Comparison of ENCODE assay signal across 15 mouse cellular contexts in the genomic region with DNA sequence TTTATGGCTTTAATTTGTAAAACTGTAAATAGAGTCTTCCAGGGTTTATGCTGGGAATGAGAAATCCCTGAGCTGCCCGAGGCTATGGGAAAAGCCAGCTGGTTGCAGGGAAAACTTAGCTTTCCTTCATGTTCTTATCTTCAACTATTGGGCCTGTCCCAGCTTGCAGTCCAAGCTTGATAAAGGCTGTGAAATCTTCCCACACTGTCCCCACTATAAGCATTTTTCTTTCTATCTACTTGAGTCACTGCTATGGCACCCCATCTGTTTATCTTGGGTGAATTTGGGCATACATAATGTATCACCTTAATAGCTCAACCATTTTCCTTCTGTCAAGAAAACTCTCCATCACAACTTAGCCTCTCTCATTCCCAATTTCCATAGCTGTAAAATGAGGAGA. TPM values are rescaled to one million over a fixed set of nuclear protein-coding genes. Genes with fewer than 3 reads are reported as not detected.
"Had no signal": no experiment of that assay in that cellular context is flagged by ENCODE, and none has a peak within 500 bp of the region (broad histone marks: within the 10 kb centered on the region; RNA-seq: fewer than 3 reads in every experiment).

No protein-coding gene starts in this region.

- H3K4me2 ChIP-seq: limb, embryonic 15.5 days; midbrain, embryonic 11.5 days; midbrain, embryonic 15.5 days; neural tube, embryonic 12.5 days had no signal

- H3K27ac ChIP-seq: left cerebral cortex, adult 2 months; limb, embryonic 15.5 days; midbrain, embryonic 15.5 days; neural tube, embryonic 12.5 days; stomach, postnatal 0 days had no signal

- H3K4me1 ChIP-seq: limb, embryonic 15.5 days; midbrain, embryonic 15.5 days; neural tube, embryonic 12.5 days had no signal

- H3K4me3 ChIP-seq: left cerebral cortex, adult 2 months; limb, embryonic 15.5 days; midbrain, embryonic 15.5 days; neural tube, embryonic 12.5 days had no signal

- H3K9ac ChIP-seq: limb, embryonic 15.5 days; midbrain, embryonic 15.5 days; neural tube, embryonic 12.5 days had no signal

- H3K36me3 ChIP-seq: limb, embryonic 15.5 days; midbrain, embryonic 15.5 days; neural tube, embryonic 12.5 days had no signal

- ATAC-seq: midbrain, embryonic 15.5 days had no signal

- H3K27me3 ChIP-seq: limb, embryonic 15.5 days; midbrain, embryonic 15.5 days; neural tube, embryonic 12.5 days had no signal

- DNase-seq: kidney, adult 8-10 months; kidney, postnatal 25 days; lung, adult 18-20 months; lung, postnatal 36 days had no signal

- H3K9me3 ChIP-seq: limb, embryonic 15.5 days; midbrain, embryonic 15.5 days; neural tube, embryonic 12.5 days had no signal

RNA-seq across cellular contexts. Expression of gene Clca3a2, which starts 1.3 kb away (rescaled TPM):
- total RNA-seq: layer of hippocampus, postnatal 25 days; megakaryocyte, adult 5-6 weeks; monocyte, adult 5-6 weeks had no signal
- polyA plus RNA-seq: limb, embryonic 11.5 days; midbrain, embryonic 11.5 days; midbrain, embryonic 15.5 days; neural tube, embryonic 12.5 days had no signal

RNA-seq across cellular contexts. Expression of gene Clca3b, which starts 28.5 kb away (rescaled TPM):
- total RNA-seq: layer of hippocampus, postnatal 25 days; left cerebral cortex, adult 2 months; left cerebral cortex, postnatal 14 days; megakaryocyte, adult 5-6 weeks; monocyte, adult 5-6 weeks had no signal
- polyA plus RNA-seq: limb, embryonic 15.5 days; midbrain, embryonic 11.5 days; midbrain, embryonic 15.5 days; neural tube, embryonic 12.5 days had no signal

RNA-seq across cellular contexts. Expression of gene Clca3a1, which starts 59.9 kb away (rescaled TPM):
- total RNA-seq: monocyte, adult 5-6 weeks had no signal
- polyA plus RNA-seq: midbrain, embryonic 11.5 days had no signal
